ENCODE assay signal across 19 mouse cellular contexts in genomic region chr4:142855635-142856034, GRCm38 (mm10).
A peak's percentile ranks its signal among the peaks of the same experiment; 100 is the strongest.
DNase-seq lines count a peak whose midpoint lies in the region; ATAC-seq lines count a peak whose summit lies in the region.
"Had no signal": no experiment of that assay in that cellular context is flagged by ENCODE, and none has a peak within 500 bp of the region (broad histone marks: within the 10 kb centered on the region; RNA-seq: fewer than 3 reads in every experiment).

No protein-coding gene starts in this region.

- H3K4me1 ChIP-seq in embryonic facial prominence, embryonic 14.5 days (ENCODE audit: control insufficient read depth, insufficient read depth, low read length), result peaks cover 8% of the 10 kb centered on the region
- no peaks in the 10 kb centered on the region for H3K4me1 ChIP-seq in embryonic facial prominence, embryonic 10.5 days
- H3K4me1 ChIP-seq: hindbrain, embryonic 12.5 days had no signal

- no peak overlapping the region for H3K27ac ChIP-seq in embryonic facial prominence, embryonic 14.5 days (replicated peaks; ENCODE audit: low read depth, low read length)
- no peak overlapping the region for H3K27ac ChIP-seq in embryonic facial prominence, embryonic 10.5 days (replicated peaks)
- H3K27ac ChIP-seq: forebrain, embryonic 13.5 days; hindbrain, embryonic 12.5 days; hindbrain, embryonic 15.5 days had no signal

- 0 out of 2 replicates have a peak, but pooled peaks have one; percentile 4 for ATAC-seq in embryonic facial prominence, embryonic 14.5 days (ENCODE audit: low read depth)
- ATAC-seq: CD4-positive, CD25-positive, alpha-beta regulatory T cell, adult 4 months; forebrain, embryonic 13.5 days; intestine, postnatal 0 days had no signal

- H3K9ac ChIP-seq in embryonic facial prominence, embryonic 14.5 days (ENCODE audit: low read depth, low read length), result no peak overlapping the region
- H3K9ac ChIP-seq: forebrain, embryonic 13.5 days; hindbrain, embryonic 12.5 days; hindbrain, embryonic 15.5 days had no signal

- WGBS in embryonic facial prominence, embryonic 14.5 days, result 83% methylated on average over 6 of the region's 6 CpGs
- WGBS in embryonic facial prominence, embryonic 10.5 days, result 87% methylated on average over 6 of the region's 6 CpGs

- no peaks in the 10 kb centered on the region for H3K36me3 ChIP-seq in embryonic facial prominence, embryonic 14.5 days (ENCODE audit: control insufficient read depth, insufficient read depth, low read length)
- H3K36me3 ChIP-seq in embryonic facial prominence, embryonic 10.5 days (replicated peaks), result no peaks in the 10 kb centered on the region
- H3K36me3 ChIP-seq: hindbrain, embryonic 12.5 days; hindbrain, embryonic 15.5 days had no signal

- H3K27me3 ChIP-seq in embryonic facial prominence, embryonic 14.5 days (replicated peaks; ENCODE audit: control insufficient read depth, insufficient read depth, low read length), result no peaks in the 10 kb centered on the region
- H3K27me3 ChIP-seq in embryonic facial prominence, embryonic 10.5 days (replicated peaks; ENCODE audit: low read depth, poor library complexity, severe bottlenecking), result no peaks in the 10 kb centered on the region
- H3K27me3 ChIP-seq: forebrain, embryonic 13.5 days; hindbrain, embryonic 12.5 days; hindbrain, embryonic 15.5 days had no signal

- peak; percentile 61 to 62 for DNase-seq in cerebellum, postnatal 10 days
- no peak for DNase-seq in cerebellum, adult 8-10 months
- no peak for DNase-seq in embryonic facial prominence, embryonic 14.5 days (ENCODE audit: low spot score)
- no peak for DNase-seq in embryonic facial prominence, embryonic 10.5 days (ENCODE audit: low spot score)
- peak; percentile 24 for DNase-seq in right cerebral cortex, postnatal 4 days
- no peak for DNase-seq in right cerebral cortex, postnatal 10 days (ENCODE audit: low spot score in 2 of 2)
- DNase-seq: adrenal gland, adult 2 months; adrenal gland, postnatal 14 days; embryo, embryonic 11 days; gastrocnemius, postnatal 14 days; heart, adult 11 months; kidney, adult 2 months had no signal

- H3K9me3 ChIP-seq in embryonic facial prominence, embryonic 14.5 days (ENCODE audit: control insufficient read depth, low read length), result no peaks in the 10 kb centered on the region
- no peaks in the 10 kb centered on the region for H3K9me3 ChIP-seq in embryonic facial prominence, embryonic 10.5 days
- H3K9me3 ChIP-seq: forebrain, embryonic 13.5 days; hindbrain, embryonic 12.5 days; hindbrain, embryonic 15.5 days had no signal

- H3K4me2 ChIP-seq in embryonic facial prominence, embryonic 14.5 days (ENCODE audit: low read depth, low read length), result no peak overlapping the region
- H3K4me2 ChIP-seq: forebrain, embryonic 13.5 days; heart, embryonic 11.5 days; hindbrain, embryonic 12.5 days; hindbrain, embryonic 15.5 days had no signal

- H3K4me3 ChIP-seq in embryonic facial prominence, embryonic 14.5 days (ENCODE audit: low read depth, low read length), result no peak overlapping the region
- H3K4me3 ChIP-seq in embryonic facial prominence, embryonic 10.5 days, result no peak overlapping the region
- H3K4me3 ChIP-seq: erythroblast, embryonic 14.5 days; forebrain, embryonic 13.5 days; hindbrain, embryonic 12.5 days; hindbrain, embryonic 15.5 days had no signal

Comparison
In these comparisons a context has a peak if more than half of its experiments do, and no peak if none do; other contexts are left out.
1. DNase-seq: peak in cerebellum, postnatal 10 days (2 of 2) and right cerebral cortex, postnatal 4 days (single experiment); none in cerebellum, adult 8-10 months (single experiment), embryonic facial prominence, embryonic 14.5 days (single experiment), embryonic facial prominence, embryonic 10.5 days (single experiment) and right cerebral cortex, postnatal 10 days (0 of 2).